Mouse (Mus musculus): ENCODE results near the gene Mgll.
A peak's percentile ranks its signal among the peaks of the same experiment; 100 is the strongest.

Gene Mgll

GRCm38 (mm10) chr6:88717143-88718032, 6.8 kb upstream of the Mgll start:
- no peak for DNase-seq (ENCODE audit: low spot score)

- DNase-seq (ENCODE audit: low spot score) = no peak
Measured at GRCm38 (mm10) chr6:88718033-88718725, 6.0 kb upstream of the Mgll start.

- no peak for DNase-seq (ENCODE audit: low spot score)
Measured at GRCm38 (mm10) chr6:88721059-88721458, 3.2 kb upstream of the Mgll start.

- DNase-seq (ENCODE audit: low spot score) = no peak
Measured at GRCm38 (mm10) chr6:88722906-88723305, 1.3 kb upstream of the Mgll start.

GRCm38 (mm10) chr6:88723806-88724312, 353 bp upstream of the Mgll start:
- DNase-seq (ENCODE audit: low spot score) = no peak

- peak; percentile 51 for DNase-seq (ENCODE audit: low spot score)
Measured at GRCm38 (mm10) chr6:88725590-88725989, 1.4 kb downstream of the Mgll start.

GRCm38 (mm10) chr6:88726252-88727211, 2.3 kb downstream of the Mgll start:
- no peak for DNase-seq (ENCODE audit: low spot score)

- DNase-seq (ENCODE audit: low spot score) = no peak
Measured at GRCm38 (mm10) chr6:88727490-88727889, 3.3 kb downstream of the Mgll start.

GRCm38 (mm10) chr6:88728054-88728453, 3.8 kb downstream of the Mgll start:
- no peak for DNase-seq (ENCODE audit: low spot score)

GRCm38 (mm10) chr6:88728515-88728914, 4.3 kb downstream of the Mgll start:
- no peak for DNase-seq (ENCODE audit: low spot score)

- no peak for DNase-seq (ENCODE audit: low spot score)
Measured at GRCm38 (mm10) chr6:88731211-88731751, 7.1 kb downstream of the Mgll start.

GRCm38 (mm10) chr6:88731991-88732390, 7.8 kb downstream of the Mgll start:
- DNase-seq (ENCODE audit: low spot score) = no peak

GRCm38 (mm10) chr6:88732643-88733613, 8.7 kb downstream of the Mgll start:
- DNase-seq (ENCODE audit: low spot score) = no peak

- no peak for DNase-seq (ENCODE audit: low spot score)
Measured at GRCm38 (mm10) chr6:88736337-88736736, 12.1 kb downstream of the Mgll start.

GRCm38 (mm10) chr6:88736741-88737508, 12.7 kb downstream of the Mgll start:
- no peak for DNase-seq (ENCODE audit: low spot score)

GRCm38 (mm10) chr6:88737509-88737888, 13.3 kb downstream of the Mgll start:
- DNase-seq (ENCODE audit: low spot score) = no peak

GRCm38 (mm10) chr6:88741041-88741440, 16.8 kb downstream of the Mgll start:
- no peak for DNase-seq (ENCODE audit: low spot score)

GRCm38 (mm10) chr6:88741791-88742190, 17.6 kb downstream of the Mgll start:
- no peak for DNase-seq (ENCODE audit: low spot score)

GRCm38 (mm10) chr6:88742286-88743011, 18.2 kb downstream of the Mgll start:
- no peak for DNase-seq (ENCODE audit: low spot score)

All from retina, embryonic 14.5 days (tissue).